Mouse (Mus musculus): Measurements from ENCODE around the gene Ctrl. TPM values are rescaled to one million over a fixed set of nuclear protein-coding genes. Genes with fewer than 3 reads are reported as not detected.

The Ctrl gene
- 0.40 and 0.55 TPM in 2 replicates for polyA plus RNA-seq (2015; fragmentation: Nextera tagmentation; extraction: Ambion mirVana)

DNA sequence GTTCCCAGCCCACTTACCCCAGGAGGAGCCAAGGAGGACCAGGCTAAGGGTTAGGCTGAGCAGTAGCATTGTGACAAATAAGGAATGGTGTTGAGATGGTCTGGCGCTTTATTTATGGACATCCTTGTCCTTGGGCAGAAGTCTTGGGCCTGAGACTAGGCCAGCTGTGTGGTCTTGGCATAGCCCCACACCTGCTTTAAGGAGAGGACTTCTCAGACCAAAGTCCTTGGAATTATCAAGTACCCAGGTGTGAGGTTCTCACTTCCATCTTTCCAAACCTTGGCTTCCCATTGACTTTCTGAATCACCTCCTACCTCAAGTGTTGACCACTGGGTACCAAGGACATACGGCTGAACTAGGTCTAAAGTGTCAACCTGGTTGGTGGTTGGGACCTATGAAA, at the start of gene Ctrl:
Gene Ctrl, minus strand, starts transcription at position 101 of the 400 bp plus-strand sequence.

DNA sequence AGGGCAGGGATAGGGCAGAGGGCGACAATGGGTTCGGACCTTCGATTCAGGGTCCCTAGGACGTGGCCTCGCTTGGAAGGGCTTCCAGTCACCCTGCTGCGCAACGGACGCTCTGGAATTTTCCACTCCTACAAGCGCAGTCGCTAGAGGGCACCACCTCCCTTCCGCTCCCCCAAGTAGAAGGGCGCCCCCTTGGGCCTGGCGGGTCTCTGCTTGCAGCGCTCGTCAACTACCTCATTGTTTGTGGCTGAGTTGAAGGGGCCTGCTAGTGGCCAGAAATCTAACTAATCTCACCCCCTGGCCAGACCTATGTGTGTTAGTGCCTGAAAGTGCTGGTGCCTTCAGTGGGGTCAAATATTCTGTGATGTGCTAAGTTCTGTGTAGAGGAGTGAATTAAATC, 45.7 kb upstream of the Ctrl start, which contains the start of gene Dpep3:
Gene Dpep3, minus strand, starts transcription at position 105 of the 400 bp plus-strand sequence.

DNA sequence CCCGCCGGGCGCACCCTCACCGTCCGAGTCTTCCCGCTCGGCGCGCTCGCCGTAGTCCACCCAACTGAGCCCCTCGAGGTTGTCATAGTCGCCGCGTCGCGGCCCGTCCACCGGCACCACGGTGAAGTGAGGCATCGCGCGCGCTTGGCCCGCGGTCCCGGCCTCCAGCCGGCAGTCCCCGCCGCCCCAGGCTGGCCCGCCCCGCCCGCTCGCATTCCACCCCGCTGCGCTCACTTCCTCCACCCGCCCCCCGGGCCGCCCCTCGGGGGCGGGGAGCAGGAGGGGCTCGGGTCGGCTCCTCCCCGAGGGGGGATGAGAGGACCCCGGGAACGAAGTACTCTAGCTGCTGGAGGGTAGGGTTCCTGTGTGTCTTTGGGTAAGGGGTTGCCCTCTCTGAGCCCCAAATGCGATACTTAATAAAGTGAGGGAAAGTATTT, 32.3 kb upstream of the Ctrl start, which contains the start of gene Slc12a4:
Gene Slc12a4, minus strand, starts transcription at position 193 of the 437 bp plus-strand sequence.

DNA sequence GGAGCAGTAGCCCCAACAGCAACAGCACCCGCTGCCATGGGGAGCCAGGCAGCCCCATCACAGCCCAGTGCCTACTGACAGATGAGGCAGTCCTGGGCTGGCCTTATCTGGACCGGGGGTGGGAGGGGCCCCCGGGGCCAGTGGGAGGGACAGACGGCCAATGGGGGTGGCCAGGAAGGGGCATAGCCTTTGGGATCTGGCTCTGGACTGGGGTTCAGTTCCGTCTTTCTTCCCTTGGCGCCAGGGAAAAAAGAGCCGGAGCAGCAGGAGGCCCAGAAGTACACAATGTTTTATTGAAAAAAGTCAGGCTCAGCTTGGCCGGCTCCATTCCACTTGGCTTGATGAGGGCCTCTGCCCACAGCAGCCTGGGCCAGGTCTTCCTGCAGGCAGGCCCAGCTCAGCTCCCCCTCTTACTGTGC, 9.7 kb upstream of the Ctrl start, which contains the start of gene Lcat:
Gene Lcat, minus strand, starts transcription at position 62 of the 419 bp plus-strand sequence.

DNA sequence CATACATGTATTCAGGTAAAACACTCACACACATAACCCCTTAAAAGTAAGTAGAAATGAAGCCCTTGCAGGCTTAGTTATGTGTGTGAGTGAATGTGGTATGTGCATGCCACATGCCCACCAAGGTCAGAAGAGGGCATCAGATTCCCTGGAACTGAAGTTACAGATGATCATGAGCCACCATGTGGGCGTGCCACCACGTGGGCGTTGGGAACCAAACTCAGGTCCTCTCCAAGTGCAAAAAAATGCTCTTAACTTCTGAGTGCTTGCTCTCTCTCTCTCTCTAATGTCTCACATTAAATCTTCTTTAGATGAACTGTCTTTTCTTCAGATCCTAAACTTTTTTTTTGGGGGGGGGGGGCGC, 4.6 kb upstream of the Ctrl start, which contains the start of gene Psmb10:
Gene Psmb10, minus strand, starts transcription at position 139 of the 364 bp plus-strand sequence.

DNA sequence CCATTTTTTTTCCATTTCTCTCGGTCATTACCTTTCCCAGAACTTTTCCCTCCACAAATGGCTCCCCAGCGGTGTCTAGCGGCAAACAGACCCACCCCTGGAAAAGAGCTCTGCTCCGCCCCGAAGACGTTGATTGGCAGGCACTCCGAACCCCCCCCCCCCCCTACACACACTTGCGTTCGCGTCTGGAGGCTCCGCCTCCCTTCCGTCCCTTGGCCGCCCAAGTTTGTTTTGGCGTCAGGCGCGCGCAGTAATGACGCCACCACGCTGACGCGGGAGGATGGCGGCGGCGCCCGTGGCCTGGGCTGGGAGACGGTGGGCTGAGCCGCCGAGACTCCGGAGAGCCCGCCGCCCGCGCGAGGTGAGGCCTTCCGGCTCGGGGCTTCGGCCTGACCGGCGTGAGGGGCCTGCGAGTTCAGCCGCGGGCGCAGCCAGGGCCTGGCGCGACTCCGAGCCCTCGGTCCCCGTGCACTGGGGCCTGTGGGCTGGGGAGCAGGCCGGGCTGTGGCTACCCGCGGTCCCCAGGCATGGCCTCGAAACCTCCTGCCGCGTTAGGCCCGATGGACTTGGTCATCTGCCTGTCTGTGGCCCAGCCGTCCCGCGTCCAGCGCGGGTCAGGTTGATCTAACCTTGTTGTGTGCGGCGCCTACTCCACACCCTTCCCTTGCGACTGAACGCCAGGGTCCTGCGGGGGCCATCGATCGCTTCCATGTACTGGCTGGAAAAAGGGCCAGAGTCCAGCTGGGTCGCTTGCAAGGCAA, 33.3 kb downstream of the Ctrl start, which contains the start of gene Pskh1:
Gene Pskh1, plus strand, starts transcription at position 262 of the 761 bp plus-strand sequence.

DNA sequence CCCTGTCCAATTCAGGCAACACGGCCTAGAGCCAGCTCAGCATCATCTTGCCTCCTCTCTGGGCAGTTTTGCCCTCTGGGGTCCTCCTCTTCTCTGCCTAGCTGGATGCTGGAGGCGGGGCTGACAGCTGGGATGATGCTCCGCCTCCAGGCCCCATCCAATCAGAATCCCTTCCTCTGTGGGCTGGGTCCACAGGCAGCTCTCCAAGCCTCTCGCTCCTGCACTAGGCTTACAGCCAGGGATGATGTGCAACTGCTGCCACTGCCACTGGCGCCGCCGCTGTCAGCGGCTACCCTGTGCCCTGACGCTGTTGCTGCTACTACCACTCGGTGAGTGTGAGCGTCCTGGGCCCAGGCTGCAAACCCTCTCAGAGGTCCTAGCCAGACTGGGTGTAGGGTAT, 40.3 kb downstream of the Ctrl start, which contains the start of gene Nrn1l:
Gene Nrn1l, plus strand, starts transcription at position 229 of the 400 bp plus-strand sequence.

Small RNA genes within 50 kb of the gene (microRNA-seq; reads per million reads assigned to microRNA genes)
- not detected for gene Mir7074

Other genes with a start within 250 kb of the Ctrl start
- 0.08 and 0.12 TPM in 2 replicates for gene Carmil2, start 247.6 kb downstream of the Ctrl start, polyA plus RNA-seq (2015; fragmentation: Nextera tagmentation; extraction: Ambion mirVana)
- gene Acd, start 232.8 kb downstream of the Ctrl start, polyA plus RNA-seq (2015; fragmentation: Nextera tagmentation; extraction: Ambion mirVana): 28.8 and 29.9 TPM in 2 replicates
- gene Pard6a, start 232.7 kb downstream of the Ctrl start, polyA plus RNA-seq (2015; fragmentation: Nextera tagmentation; extraction: Ambion mirVana): 10.8 and 11.4 TPM in 2 replicates
- not detected in 2 replicates for gene 4933405L10Rik, start 226.2 kb downstream of the Ctrl start, polyA plus RNA-seq (2015; fragmentation: Nextera tagmentation; extraction: Ambion mirVana)
- gene Enkd1, start 225.7 kb downstream of the Ctrl start, polyA plus RNA-seq (2015; fragmentation: Nextera tagmentation; extraction: Ambion mirVana): 6.3 and 6.6 TPM in 2 replicates
- gene Gfod2, start 175.2 kb downstream of the Ctrl start, polyA plus RNA-seq (2015; fragmentation: Nextera tagmentation; extraction: Ambion mirVana): 8.4 and 11.5 TPM in 2 replicates
- 5.3 and 5.5 TPM in 2 replicates for gene Ranbp10, start 106.5 kb downstream of the Ctrl start, polyA plus RNA-seq (2015; fragmentation: Nextera tagmentation; extraction: Ambion mirVana)
- not detected in 2 replicates for gene Tsnaxip1, start 106.1 kb downstream of the Ctrl start, polyA plus RNA-seq (2015; fragmentation: Nextera tagmentation; extraction: Ambion mirVana)
- 12.8 and 15.9 TPM in 2 replicates for gene Cenpt, start 80.6 kb downstream of the Ctrl start, polyA plus RNA-seq (2015; fragmentation: Nextera tagmentation; extraction: Ambion mirVana)
- gene Thap11, start 78.7 kb downstream of the Ctrl start, polyA plus RNA-seq (2015; fragmentation: Nextera tagmentation; extraction: Ambion mirVana): 34.7 and 37.6 TPM in 2 replicates
- 135 and 151 TPM in 2 replicates for gene Nutf2, start 73.3 kb downstream of the Ctrl start, polyA plus RNA-seq (2015; fragmentation: Nextera tagmentation; extraction: Ambion mirVana)
- 16.9 and 18.8 TPM in 2 replicates for gene Edc4, start 53.0 kb downstream of the Ctrl start, polyA plus RNA-seq (2015; fragmentation: Nextera tagmentation; extraction: Ambion mirVana)
- gene Nrn1l, start 40.3 kb downstream of the Ctrl start, polyA plus RNA-seq (2015; fragmentation: Nextera tagmentation; extraction: Ambion mirVana): 0.30 and 0.36 TPM in 2 replicates
- gene Pskh1, start 33.4 kb downstream of the Ctrl start, polyA plus RNA-seq (2015; fragmentation: Nextera tagmentation; extraction: Ambion mirVana): 16.9 and 17.5 TPM in 2 replicates
- 41.7 and 50.9 TPM in 2 replicates for gene Psmb10, start 4.6 kb upstream of the Ctrl start, polyA plus RNA-seq (2015; fragmentation: Nextera tagmentation; extraction: Ambion mirVana)
- gene Lcat, start 9.5 kb upstream of the Ctrl start, polyA plus RNA-seq (2015; fragmentation: Nextera tagmentation; extraction: Ambion mirVana): 0.81 and 0.85 TPM in 2 replicates
- gene Slc12a4, start 32.2 kb upstream of the Ctrl start, polyA plus RNA-seq (2015; fragmentation: Nextera tagmentation; extraction: Ambion mirVana): 33.0 and 35.3 TPM in 2 replicates
- gene Dpep3, start 45.6 kb upstream of the Ctrl start, polyA plus RNA-seq (2015; fragmentation: Nextera tagmentation; extraction: Ambion mirVana): 0.18 TPM in 1 of 2 replicates, not detected in the other
- gene Dus2, start 57.5 kb upstream of the Ctrl start, polyA plus RNA-seq (2015; fragmentation: Nextera tagmentation; extraction: Ambion mirVana): 12.1 and 13.2 TPM in 2 replicates
- not detected in 2 replicates for gene Dpep2nb, start 72.1 kb upstream of the Ctrl start, polyA plus RNA-seq (2015; fragmentation: Nextera tagmentation; extraction: Ambion mirVana)
- 10.4 and 11.0 TPM in 2 replicates for gene Ddx28, start 78.0 kb upstream of the Ctrl start, polyA plus RNA-seq (2015; fragmentation: Nextera tagmentation; extraction: Ambion mirVana)
- 2.9 and 3.2 TPM in 2 replicates for gene Nfatc3, start 125.0 kb upstream of the Ctrl start, polyA plus RNA-seq (2015; fragmentation: Nextera tagmentation; extraction: Ambion mirVana)
- gene Esrp2, start 203.1 kb upstream of the Ctrl start, polyA plus RNA-seq (2015; fragmentation: Nextera tagmentation; extraction: Ambion mirVana): 39.5 and 40.6 TPM in 2 replicates
- gene Pla2g15, start 216.5 kb upstream of the Ctrl start, polyA plus RNA-seq (2015; fragmentation: Nextera tagmentation; extraction: Ambion mirVana): 7.1 and 7.7 TPM in 2 replicates
- 53.5 and 58.0 TPM in 2 replicates for gene Slc7a6, start 235.0 kb upstream of the Ctrl start, polyA plus RNA-seq (2015; fragmentation: Nextera tagmentation; extraction: Ambion mirVana)